Mouse (Mus musculus) kidney, adult 2 months (tissue): Measurements from ENCODE around the gene Adcy5.

Experiments
- CTCF ChIP-seq: fragments of 200-500 bp; conservative IDR thresholded peaks from 2 replicates; pipeline ENCODE4 v1.5.1; 2011; ENCODE audit warnings: low read depth, mild to moderate bottlenecking, control low read depth, low read length, moderate library complexity, mixed read lengths; ENCODE audit not compliant: insufficient read depth, insufficient read length
- POLR2A ChIP-seq: fragments of 200-500 bp; IDR thresholded peaks from one replicate; pipeline ENCODE4 v1.6.1; 2011; ENCODE audit warnings: low read depth, low read length, control low read depth

DNA sequence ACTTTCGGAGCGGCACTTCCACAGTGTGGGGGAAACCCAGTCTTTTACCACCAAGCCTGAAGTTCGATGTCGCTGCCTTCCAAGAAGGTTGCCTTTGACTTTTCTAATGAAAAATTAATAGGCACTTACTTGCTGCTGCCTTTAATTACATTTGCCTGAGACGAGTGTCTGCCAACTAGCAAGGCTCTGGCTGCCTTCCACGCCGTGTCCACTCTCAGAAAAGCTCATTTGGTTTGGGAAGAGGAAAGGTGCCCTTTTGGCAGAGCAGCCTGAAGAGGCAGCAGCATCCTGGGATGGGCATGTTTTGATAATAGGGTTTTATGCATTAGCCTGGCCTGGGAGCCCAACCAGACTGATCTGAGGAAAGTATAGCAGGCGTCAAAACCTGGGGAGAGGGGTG is 12.8 kb upstream of the Adcy5 start:
- TF ChIP-seq CTCF (no peak), POLR2A (no peak)
